Mouse (Mus musculus): ENCODE measurements at regions not wholly inside any gene's neighbourhood (a gene's known extent, or its start where the extent isn't known, plus 50 kb on each side); places are given as distances from the start of the nearest gene placed in this dataset.

DNA sequence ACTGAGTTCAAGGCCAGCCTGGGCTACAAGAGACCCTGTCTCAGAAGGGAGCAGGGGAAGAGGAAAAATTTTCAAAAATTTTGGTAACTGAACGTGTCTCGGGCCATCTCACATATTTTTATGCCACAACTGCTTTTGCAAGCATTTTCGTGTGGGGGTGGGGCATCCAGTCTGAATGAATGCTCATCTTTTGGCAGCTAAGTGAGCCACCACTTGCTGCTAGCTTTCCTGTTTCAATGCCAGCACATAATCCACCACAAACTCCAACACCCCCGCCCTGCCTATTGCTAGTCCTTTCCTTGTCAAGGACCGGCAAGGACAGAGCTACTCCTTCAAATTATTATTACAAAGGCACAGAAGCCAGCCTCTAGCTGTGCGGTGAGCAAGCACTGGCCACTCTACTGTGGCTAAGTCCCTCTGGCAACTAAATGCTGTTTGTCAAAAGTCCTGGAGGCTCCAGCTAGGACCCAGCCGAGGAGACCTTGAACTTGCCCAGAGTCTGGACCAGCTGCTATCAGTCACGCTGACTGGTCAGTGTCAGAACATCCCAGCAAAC, 148.0 kb downstream of the 2410131K14Rik start:
- Histone ChIP-seq H3K36me3 (no peaks in the 10 kb centered on the region), H3K4me2 (replicated peaks) (no peak overlapping the region), H3K9ac (replicated peaks) (no peak overlapping the region), H3K4me3 (no peak overlapping the region), H3K27ac (replicated peaks) (no peak overlapping the region), H3K27me3 (no peaks in the 10 kb centered on the region), H3K4me1 (peaks cover 16% of the 10 kb centered on the region), H3K9me3 (no peaks in the 10 kb centered on the region)
- no peak for ATAC-seq (replicated peaks)
- WGBS: 75% methylated on average over 8 of the region's 8 CpGs

DNA sequence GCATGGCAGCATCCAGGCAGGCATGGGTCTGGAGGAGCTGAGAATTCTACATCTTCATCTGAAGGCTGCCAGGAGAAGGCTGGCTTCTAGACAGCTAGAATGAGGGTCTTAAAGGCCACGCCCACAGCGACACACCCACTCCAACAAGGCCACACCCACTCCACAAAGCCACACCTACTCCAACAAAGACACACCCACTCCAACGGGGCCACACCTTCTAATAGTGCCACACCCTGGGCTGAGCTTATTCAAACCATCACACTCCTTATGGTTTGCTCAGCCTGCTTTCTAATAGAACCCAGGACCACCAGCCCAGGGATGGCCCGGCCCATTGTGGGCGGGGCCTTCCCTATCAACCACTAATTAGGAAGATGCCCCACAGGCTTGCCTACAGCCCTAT, 149.0 kb downstream of the 2410131K14Rik start:
- H3K4me2 ChIP-seq (replicated peaks): no peak overlapping the region
- WGBS: 64% methylated on average over 5 of the region's 5 CpGs
- ATAC-seq (replicated peaks): no peak

DNA sequence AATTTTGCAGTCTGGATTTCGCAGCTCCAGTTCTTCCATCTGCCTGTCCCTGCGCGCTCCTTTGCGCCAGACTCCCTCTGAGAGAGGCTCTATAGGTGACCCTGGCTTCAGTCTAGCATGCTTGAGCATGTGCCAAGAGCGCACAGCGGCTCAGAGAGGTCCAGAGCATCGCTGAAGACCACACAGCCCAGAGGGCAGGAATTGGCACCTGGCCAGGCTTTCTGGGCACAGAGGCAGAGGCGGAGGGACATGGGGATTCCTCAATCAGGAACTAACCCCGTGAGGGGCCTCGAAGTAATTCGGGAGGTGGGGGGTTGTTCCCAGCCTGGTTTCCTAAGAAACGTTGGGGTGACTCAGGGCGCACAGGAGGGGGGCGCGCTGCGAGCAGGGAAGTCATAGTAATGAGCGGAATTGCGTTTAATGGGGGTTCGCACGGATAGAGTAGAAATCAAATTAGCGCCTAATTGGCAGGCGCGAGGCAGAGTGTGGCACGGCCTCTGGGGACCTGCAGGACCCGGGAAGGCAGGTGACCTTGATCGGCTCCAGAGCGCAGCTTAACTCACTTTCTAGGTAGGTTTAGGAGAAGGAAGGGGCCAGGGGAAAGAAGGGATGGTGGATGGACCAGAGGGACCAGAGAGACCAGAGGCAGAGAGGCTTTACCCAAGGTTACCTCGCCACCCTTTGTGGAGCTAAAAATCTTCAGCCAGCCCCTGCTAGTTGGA, 151.1 kb downstream of the 2410131K14Rik start:
- no peak overlapping the region; the same call in 1 of the 2 replicates for H3K4me3 ChIP-seq
- H3K27me3 ChIP-seq: no peaks in the 10 kb centered on the region
- H3K4me2 ChIP-seq (replicated peaks): peak overlapping the region; percentile 39
- H3K9ac ChIP-seq (replicated peaks): 0 out of 2 replicates have a peak overlapping the region, but pooled peaks have one; percentile 3
- H3K4me1 ChIP-seq: peaks cover 10% of the 10 kb centered on the region
- WGBS: 7% methylated on average over 28 of the region's 28 CpGs
- no peak overlapping the region for H3K27ac ChIP-seq (replicated peaks)
- H3K36me3 ChIP-seq: no peaks in the 10 kb centered on the region
- H3K9me3 ChIP-seq: no peaks in the 10 kb centered on the region
- peak; percentile 74 for ATAC-seq (replicated peaks)

More for the DNA sequence above, 149.0 kb downstream of the 2410131K14Rik start:
- Histone ChIP-seq H3K4me1 (peaks cover 10% of the 10 kb centered on the region), H3K9ac (replicated peaks) (no peak overlapping the region), H3K27me3 (no peaks in the 10 kb centered on the region), H3K4me3 (no peak overlapping the region), H3K27ac (replicated peaks) (no peak overlapping the region), H3K9me3 (no peaks in the 10 kb centered on the region), H3K36me3 (no peaks in the 10 kb centered on the region)

DNA sequence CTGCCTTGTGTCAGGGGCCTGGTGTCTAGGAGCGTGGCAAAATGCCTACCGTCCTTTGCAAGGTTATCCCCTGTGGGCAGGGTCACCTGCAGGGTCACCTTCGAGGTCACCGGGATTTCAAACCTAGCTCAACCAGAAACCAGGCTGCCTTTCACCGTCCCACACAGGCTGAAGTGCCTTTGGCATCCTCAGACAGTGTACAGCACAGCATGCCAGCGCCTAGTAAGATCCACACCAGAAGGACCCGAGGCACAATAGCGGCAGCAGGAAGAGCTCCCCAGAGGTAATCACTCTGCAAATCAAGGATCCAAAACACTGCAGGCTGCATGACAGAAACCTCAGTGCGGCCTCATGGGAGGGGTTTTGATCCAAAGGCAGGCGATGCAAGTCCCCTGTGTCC, 155.9 kb downstream of the 2410131K14Rik start:
- H3K27me3 ChIP-seq: no peaks in the 10 kb centered on the region
- no peaks in the 10 kb centered on the region for H3K9me3 ChIP-seq
- H3K36me3 ChIP-seq: no peaks in the 10 kb centered on the region
- no peak overlapping the region for H3K4me2 ChIP-seq (replicated peaks)
- peaks cover 7% of the 10 kb centered on the region for H3K4me1 ChIP-seq
- no peak overlapping the region for H3K27ac ChIP-seq (replicated peaks)
- ATAC-seq (replicated peaks): no peak
- 55% methylated on average over 10 of the region's 10 CpGs for WGBS
- no peak overlapping the region for H3K9ac ChIP-seq (replicated peaks)
- no peak overlapping the region for H3K4me3 ChIP-seq

DNA sequence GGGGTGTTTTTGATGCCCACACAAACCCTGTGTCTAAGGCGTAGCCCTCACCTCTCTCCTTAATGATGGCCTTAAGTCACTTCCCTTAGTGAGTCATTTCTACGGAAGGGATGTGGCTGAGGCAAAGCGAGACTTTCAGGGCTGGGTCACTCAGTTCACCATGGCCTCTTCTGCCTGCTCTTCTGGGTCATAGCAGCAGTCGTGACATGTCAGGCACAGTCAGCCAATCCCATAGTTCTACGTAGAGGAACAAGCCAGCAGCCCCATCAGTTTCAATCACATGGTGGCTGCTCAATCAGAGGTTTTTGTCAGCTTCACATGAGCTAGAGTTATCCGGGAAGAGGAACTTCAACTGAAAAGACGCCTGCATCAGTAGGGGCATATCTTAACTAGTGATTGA, 156.1 kb upstream of the Med13l start:
- ATAC-seq (replicated peaks): no peak
- Histone ChIP-seq H3K27me3 (no peaks in the 10 kb centered on the region), H3K4me2 (replicated peaks) (no peak overlapping the region), H3K9me3 (no peaks in the 10 kb centered on the region), H3K9ac (replicated peaks) (no peak overlapping the region), H3K4me1 (0 out of 2 replicates have a peak, but pooled peaks cover 3% of the 10 kb centered on the region), H3K36me3 (no peaks in the 10 kb centered on the region), H3K4me3 (no peak overlapping the region), H3K27ac (replicated peaks) (no peak overlapping the region)
- WGBS: 81% methylated on average over 7 of the region's 7 CpGs

DNA sequence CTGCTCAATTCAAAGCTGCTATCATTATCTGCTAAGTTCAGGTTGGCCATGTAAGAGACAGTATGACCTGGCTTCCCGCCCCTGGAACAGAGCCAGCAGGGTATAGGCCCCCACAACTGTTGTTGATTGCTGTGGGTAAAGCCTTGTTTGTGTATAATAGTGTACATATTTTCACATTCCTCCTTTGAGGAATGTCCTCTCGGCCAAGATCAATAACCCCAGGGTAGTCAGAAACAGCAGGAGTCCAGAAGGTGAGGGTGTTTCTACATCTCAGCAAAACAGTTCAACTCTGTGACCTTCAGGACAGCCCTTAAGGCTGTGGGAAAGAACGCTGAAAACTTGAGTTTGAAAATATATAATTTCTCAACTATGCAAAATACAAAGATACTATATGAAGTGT, 155.1 kb upstream of the Med13l start:
- Histone ChIP-seq H3K27ac (replicated peaks) (no peak overlapping the region), H3K4me3 (no peak overlapping the region)
- no peak for ATAC-seq (replicated peaks)

DNA sequence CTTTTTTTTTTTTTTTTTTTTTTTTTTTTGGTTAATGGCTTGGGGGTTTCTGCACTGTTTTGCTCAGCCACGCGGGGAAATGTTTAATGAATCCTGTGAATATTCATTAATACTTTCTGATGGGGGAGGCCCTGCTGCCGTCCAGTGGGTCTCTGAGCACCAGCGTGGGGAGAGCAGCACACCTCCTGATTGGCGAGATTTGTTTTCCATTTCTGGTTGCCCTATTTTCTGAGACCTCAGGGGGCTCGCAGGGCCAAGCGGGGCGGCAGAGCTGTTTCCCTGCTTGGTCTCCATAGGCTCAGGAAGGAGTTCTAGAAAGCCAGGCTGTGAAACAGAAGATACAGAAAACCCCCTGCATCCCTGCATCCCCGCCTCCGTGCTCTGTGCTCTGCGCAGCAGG, 153.0 kb upstream of the Med13l start:
- no peak for ATAC-seq (replicated peaks)
- WGBS: 29% methylated on average over 11 of the region's 11 CpGs

More for the DNA sequence above, 155.1 kb upstream of the Med13l start:
- no peak overlapping the region for H3K9ac ChIP-seq (replicated peaks)
- H3K9me3 ChIP-seq: no peaks in the 10 kb centered on the region
- no peaks in the 10 kb centered on the region for H3K27me3 ChIP-seq
- 85% methylated on average over 3 of the region's 3 CpGs for WGBS
- H3K4me2 ChIP-seq (replicated peaks): no peak overlapping the region
- H3K36me3 ChIP-seq: no peaks in the 10 kb centered on the region
- 0 out of 2 replicates have a peak, but pooled peaks cover 3% of the 10 kb centered on the region for H3K4me1 ChIP-seq

DNA sequence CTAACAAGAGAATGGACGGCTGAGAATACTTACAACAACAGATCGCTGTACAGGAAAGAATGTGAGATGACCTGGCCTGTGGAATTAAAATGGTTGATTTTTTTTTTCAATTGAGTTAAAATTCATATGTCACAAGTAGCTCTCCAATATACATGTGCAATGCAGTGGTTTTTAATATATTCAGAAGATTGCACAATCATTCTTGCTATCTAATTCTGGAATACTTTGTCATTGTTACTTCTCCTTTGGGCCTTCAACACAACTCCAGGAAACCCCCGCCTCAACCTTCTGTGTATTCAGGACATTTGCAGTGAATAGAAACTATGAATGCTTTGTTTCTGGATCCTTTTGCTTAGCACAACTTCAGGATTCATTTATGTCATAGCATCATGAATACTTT, 152.5 kb upstream of the Med13l start:
- no peak for ATAC-seq (replicated peaks)
- no peak overlapping the region for H3K27ac ChIP-seq (replicated peaks)
- 63% methylated on average over 3 of the region's 3 CpGs for WGBS

More for the DNA sequence above, 153.0 kb upstream of the Med13l start:
- H3K36me3 ChIP-seq: no peaks in the 10 kb centered on the region
- H3K4me3 ChIP-seq: no peak overlapping the region
- no peaks in the 10 kb centered on the region for H3K9me3 ChIP-seq
- H3K4me2 ChIP-seq (replicated peaks): no peak overlapping the region
- H3K27me3 ChIP-seq: no peaks in the 10 kb centered on the region
- no peak overlapping the region for H3K27ac ChIP-seq (replicated peaks)
- no peak overlapping the region for H3K9ac ChIP-seq (replicated peaks)
- 0 out of 2 replicates have a peak, but pooled peaks cover 3% of the 10 kb centered on the region for H3K4me1 ChIP-seq

DNA sequence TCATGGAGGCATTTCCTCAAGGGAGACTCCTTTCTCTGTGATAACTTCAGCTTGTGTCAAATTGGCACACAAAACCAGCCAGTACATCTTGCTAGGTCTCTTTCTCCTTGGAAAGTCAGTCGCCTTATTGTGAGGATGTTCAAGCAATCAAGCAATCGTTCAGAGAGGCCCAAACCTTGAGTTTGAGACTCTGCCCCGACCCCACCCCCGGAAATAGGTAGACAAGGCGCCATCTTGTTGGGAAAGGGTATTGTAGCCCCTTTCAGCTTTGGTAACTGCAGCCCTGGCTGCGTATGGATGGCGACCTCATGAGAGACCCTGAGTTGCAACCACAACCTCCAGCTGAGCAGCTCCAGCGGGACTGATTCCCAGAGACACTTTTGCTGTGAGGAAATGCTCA, 151.7 kb upstream of the Med13l start:
- no peaks in the 10 kb centered on the region for H3K36me3 ChIP-seq
- no peak overlapping the region for H3K4me2 ChIP-seq (replicated peaks)
- H3K27me3 ChIP-seq: no peaks in the 10 kb centered on the region
- 91% methylated on average over 8 of the region's 8 CpGs for WGBS
- no peak overlapping the region for H3K4me3 ChIP-seq
- no peak for ATAC-seq (replicated peaks)
- peaks cover 6% of the 10 kb centered on the region; the same call in 1 of the 2 replicates for H3K4me1 ChIP-seq
- no peak overlapping the region for H3K27ac ChIP-seq (replicated peaks)
- H3K9ac ChIP-seq (replicated peaks): no peak overlapping the region
- no peaks in the 10 kb centered on the region for H3K9me3 ChIP-seq

More for the DNA sequence above, 152.5 kb upstream of the Med13l start:
- Histone ChIP-seq H3K4me2 (replicated peaks) (no peak overlapping the region), H3K4me1 (0 out of 2 replicates have a peak, but pooled peaks cover 3% of the 10 kb centered on the region), H3K4me3 (no peak overlapping the region), H3K36me3 (no peaks in the 10 kb centered on the region), H3K9ac (replicated peaks) (no peak overlapping the region), H3K27me3 (no peaks in the 10 kb centered on the region), H3K9me3 (no peaks in the 10 kb centered on the region)

DNA sequence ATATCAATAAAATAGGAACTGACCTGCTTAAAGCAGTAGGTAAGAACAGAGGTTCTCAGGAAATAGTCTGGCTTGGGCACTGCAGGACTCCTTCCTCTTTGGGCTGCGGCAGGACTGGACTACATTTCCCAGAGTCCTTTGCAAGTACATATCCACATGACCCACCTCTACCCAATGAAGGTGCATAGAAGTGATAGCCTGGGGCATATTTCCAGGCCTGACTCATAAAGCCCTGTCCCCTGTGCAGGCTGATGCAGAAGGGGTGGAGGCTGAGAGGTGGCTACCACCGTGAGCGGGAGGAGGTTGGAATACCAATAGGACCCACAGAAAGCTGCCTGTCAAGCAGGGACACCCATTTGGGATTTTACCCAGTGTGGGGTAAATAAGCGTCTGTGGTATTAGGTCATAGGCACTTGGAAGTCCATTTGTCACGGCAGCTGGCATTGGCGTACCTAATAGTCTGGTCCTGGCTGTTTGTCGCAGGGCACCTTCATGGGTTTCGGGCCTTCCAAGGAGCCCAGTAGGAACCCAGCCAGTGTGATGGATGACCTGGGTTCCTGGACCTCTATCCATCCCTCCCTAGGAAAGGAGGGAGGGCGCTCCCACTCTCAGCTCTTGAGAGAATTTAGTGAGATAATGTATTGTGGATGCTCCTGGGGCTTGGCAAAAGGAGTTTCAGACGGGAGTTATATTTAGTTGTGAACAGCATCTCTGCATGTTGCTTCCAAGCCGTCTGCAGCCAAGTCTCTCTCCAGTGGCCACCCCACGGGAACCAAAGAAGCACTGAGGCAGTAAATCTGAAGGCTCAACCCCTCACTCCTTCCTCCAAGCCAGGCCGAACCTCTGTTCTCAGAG, 146.8 kb upstream of the Med13l start:
- Histone ChIP-seq H3K36me3 (no peaks in the 10 kb centered on the region), H3K9me3 (no peaks in the 10 kb centered on the region), H3K4me2 (replicated peaks) (no peak overlapping the region), H3K9ac (replicated peaks) (no peak overlapping the region), H3K27ac (replicated peaks) (no peak overlapping the region), H3K4me3 (no peak overlapping the region), H3K27me3 (no peaks in the 10 kb centered on the region), H3K4me1 (peaks cover 7% of the 10 kb centered on the region; the same call in 1 of the 2 replicates)
- ATAC-seq (replicated peaks): peak; percentile 94
- 61% methylated on average over 13 of the region's 13 CpGs for WGBS

DNA sequence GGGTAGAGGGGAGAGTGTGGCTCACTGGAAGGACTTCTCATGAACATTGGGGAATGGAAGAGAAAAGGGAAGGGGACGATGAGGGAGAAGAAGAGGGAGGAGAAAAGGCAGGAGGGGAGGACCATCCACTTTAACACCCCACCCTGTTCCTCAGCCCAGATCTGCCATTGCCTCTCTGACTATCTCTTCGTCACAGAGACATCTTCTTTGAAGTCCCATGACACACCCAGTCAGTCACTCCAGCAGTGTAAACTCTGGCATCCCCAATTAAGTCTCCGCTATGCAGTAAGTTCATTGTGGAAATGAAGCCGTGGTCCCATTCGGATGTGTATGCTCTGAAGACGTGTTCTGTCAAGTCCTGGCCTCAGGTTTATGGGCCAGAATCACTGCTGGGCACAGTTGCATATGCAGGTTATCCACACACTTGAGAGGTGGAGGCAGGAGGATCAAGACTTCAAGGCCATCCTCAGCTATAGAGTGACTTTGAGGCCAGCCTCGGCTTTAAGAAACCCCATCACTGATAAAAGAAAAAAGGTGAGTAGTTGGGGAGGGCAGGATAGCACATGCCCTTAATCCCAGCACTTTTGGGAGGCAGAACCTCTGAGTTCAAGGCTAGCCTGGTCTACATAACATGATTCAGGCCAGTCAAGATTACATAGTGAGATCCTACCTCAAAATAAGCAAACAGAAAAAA, 141.0 kb upstream of the Med13l start:
- 86% methylated on average over 7 of the region's 7 CpGs for WGBS
- Histone ChIP-seq H3K4me1 (peaks cover 17% of the 10 kb centered on the region), H3K27ac (replicated peaks) (no peak overlapping the region), H3K4me2 (replicated peaks) (no peak overlapping the region), H3K36me3 (no peaks in the 10 kb centered on the region), H3K9ac (replicated peaks) (no peak overlapping the region), H3K4me3 (no peak overlapping the region), H3K9me3 (no peaks in the 10 kb centered on the region), H3K27me3 (no peaks in the 10 kb centered on the region)
- ATAC-seq (replicated peaks): no peak

Measured in forebrain, embryonic 15.5 days (tissue).